Mouse (Mus musculus): Measurements from ENCODE around the gene Tecpr2. TPM values are rescaled to one million over a fixed set of nuclear protein-coding genes. Genes with fewer than 3 reads are reported as not detected.
A peak's percentile ranks its signal among the peaks of the same experiment; 100 is the strongest.

The Tecpr2 gene
- polyA plus RNA-seq, 2 experiments: 1.1 to 2.3 TPM

DNA sequence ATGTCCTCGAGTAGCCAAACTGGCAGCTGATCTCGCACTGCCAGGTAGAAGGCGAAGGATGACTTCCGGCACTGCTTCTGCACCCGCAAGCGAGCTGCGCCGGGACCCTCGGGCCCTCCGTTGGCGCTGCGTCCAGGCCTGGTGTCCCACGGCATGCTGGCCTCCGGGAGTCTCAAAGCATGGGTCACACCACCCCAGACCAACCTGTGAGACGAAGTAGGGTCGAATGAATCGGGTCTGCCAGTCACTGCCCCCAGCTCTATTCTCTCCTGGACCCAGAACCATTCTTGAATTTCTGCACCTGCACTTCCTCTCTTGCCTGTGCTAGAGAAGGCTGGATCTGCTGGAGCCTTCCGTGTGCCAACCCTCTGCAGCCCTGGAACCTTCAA is 88.3 kb downstream of the Tecpr2 start:
- peak overlapping the region; percentile 90 for H3K4me2 ChIP-seq (ENCODE audit: low read depth)
- H3K4me1 ChIP-seq (replicated peaks; ENCODE audit: control insufficient read depth in 2 of 2, insufficient read depth in 2 of 2, low read length in 1 of 2): peaks cover 62% of the 10 kb centered on the region in 2 experiments
- H3K27me3 ChIP-seq (ENCODE audit: control insufficient read depth, insufficient read depth, low read length): no peaks in the 10 kb centered on the region
- ATAC-seq (ENCODE audit: insufficient read depth) (no peak), DNase-seq (ENCODE audit: low read depth in 3 of 3, low spot score in 3 of 3) (no peak)
- H3K4me3 ChIP-seq (ENCODE audit: insufficient read depth in 1 of 2, low read depth in 2 of 2, low read length in 2 of 2): peak overlapping the region; percentile 91 to 96
- peak overlapping the region; percentile 86 for H3K27ac ChIP-seq
- peaks cover 48% of the 10 kb centered on the region for H3K36me3 ChIP-seq (replicated peaks; ENCODE audit: control insufficient read depth, insufficient read depth, low read depth)
- TF ChIP-seq EP300 (IDR thresholded peaks at IDR 0.05; ENCODE audit: low read depth) (no peak), CTCF (IDR thresholded peaks at IDR 0.05; ENCODE audit: low read depth) (no peak)
- WGBS (ENCODE audit: insufficient replicate concordance): 94% methylated on average over 18 of the region's 18 CpGs
- H3K9ac ChIP-seq (replicated peaks): peak overlapping the region; percentile 98
- H3K9me3 ChIP-seq (ENCODE audit: control insufficient read depth, low read length): no peaks in the 10 kb centered on the region

DNA sequence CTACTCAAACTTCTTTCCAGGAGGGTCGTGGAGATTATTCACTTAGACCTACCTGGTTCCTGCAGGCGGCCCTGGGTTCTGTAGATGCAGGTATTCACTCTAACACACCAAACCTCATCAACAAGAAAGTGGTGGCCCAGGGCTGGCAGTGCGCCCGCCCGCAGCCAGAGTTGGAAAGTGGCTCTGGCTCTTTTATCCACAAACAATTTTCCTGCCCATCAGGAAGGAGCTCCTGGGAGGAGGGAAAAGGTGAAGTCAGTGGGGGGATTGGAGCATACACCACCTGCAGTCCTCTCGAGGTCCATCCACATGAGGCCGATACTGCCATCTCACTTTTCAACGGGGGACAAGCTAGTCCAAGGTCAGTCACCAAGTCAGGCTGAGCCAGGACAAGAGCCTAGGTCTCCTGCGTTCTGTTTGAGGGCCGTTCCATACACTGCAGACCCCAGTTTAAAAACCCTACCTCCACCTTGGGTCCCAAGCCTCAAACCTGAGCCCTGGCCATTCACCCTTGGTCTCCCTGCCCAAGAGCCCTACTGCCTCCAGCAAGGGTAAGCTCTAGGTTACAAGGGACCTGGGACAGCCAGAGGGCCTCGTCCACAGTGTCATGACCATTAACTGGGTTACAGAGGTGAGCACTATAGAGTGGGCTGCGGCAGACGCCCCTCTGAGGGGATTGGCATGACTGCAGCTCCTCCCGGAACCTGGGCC is 89.0 kb downstream of the Tecpr2 start:
- ATAC-seq (ENCODE audit: insufficient read depth) (no peak), DNase-seq (ENCODE audit: low read depth in 3 of 3, low spot score in 3 of 3) (no peak)
- H3K4me1 ChIP-seq (replicated peaks; ENCODE audit: control insufficient read depth in 2 of 2, insufficient read depth in 2 of 2, low read length in 1 of 2): peaks cover 54 to 55% of the 10 kb centered on the region in 2 experiments

DNA sequence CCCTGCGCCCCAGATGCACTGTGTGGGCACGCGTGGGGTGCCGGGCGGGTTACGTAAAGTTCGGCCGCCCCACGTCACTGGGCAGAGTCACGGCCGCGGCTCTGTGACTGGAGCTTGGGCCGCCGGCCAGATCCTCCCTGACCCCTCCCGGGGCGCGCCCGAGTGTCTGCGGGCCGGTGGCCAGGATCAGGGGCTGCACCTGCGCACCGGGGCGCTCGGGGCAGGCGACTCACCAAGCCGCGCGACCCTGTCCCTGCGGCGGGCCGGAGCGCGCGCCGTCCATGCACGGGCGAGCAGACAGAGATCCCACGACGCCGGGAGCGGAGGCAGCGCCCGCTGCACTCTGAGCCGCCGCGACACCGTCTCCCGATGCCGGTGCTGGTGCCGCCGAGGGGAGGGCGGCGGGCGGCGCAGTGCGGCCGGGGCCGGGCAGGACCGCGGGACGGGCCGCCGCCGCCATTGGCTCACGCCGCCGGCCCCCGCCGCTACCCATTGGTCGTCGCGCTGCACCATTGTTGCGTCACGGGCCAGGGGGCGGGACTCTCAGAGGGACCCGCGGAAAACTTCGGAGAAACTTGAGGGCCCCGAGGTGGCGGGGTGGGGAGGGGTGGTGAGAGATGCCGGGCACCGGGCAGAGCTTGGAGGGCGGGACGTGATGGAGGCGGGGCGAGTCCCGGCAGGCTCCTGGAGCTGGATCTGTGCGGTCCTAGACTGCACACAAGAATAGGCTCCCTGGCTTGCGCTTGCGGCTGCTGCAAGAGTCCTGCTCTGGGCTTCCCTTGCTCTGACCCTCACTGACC is 89.7 kb downstream of the Tecpr2 start, which contains the start of gene Ankrd9:
Gene Ankrd9, minus strand, starts transcription at position 434 of the 800 bp plus-strand sequence.
- under 1% methylated on average over 70 of the region's 90 CpGs for WGBS (ENCODE audit: insufficient replicate concordance)
- Histone ChIP-seq H3K27ac (peak within 1 kb of the TSS; percentile 88), H3K4me3 (ENCODE audit: insufficient read depth in 1 of 2, low read depth in 2 of 2, low read length in 2 of 2) (peak within 1 kb of the TSS; percentile 91 to 96), H3K9me3 (ENCODE audit: control insufficient read depth, low read length) (no peaks in the 10 kb centered on the region), H3K36me3 (replicated peaks; ENCODE audit: control insufficient read depth, insufficient read depth, low read depth) (peaks cover 34% of the 10 kb centered on the region), H3K4me2 (ENCODE audit: low read depth) (peak within 1 kb of the TSS; percentile 90), H3K9ac (replicated peaks) (peak within 1 kb of the TSS; percentile 98), H3K4me1 (replicated peaks; ENCODE audit: control insufficient read depth in 2 of 2, insufficient read depth in 2 of 2, low read length in 1 of 2) (peaks cover 47 to 48% of the 10 kb centered on the region in 2 experiments), H3K27me3 (ENCODE audit: control insufficient read depth, insufficient read depth, low read length) (no peaks in the 10 kb centered on the region)
- peak; percentile 85 for ATAC-seq (ENCODE audit: insufficient read depth)
- TF ChIP-seq EP300 (IDR thresholded peaks at IDR 0.05; ENCODE audit: low read depth): no peak
- DNase-seq (ENCODE audit: low read depth in 3 of 3, low spot score in 3 of 3): peak; percentile 95 to 97 (median 97)

More for the DNA sequence above, 89.0 kb downstream of the Tecpr2 start:
- peak overlapping the region; percentile 90 for H3K4me2 ChIP-seq (ENCODE audit: low read depth)
- peak overlapping the region; percentile 91 to 96 for H3K4me3 ChIP-seq (ENCODE audit: insufficient read depth in 1 of 2, low read depth in 2 of 2, low read length in 2 of 2)
- peak overlapping the region; percentile 86 for H3K27ac ChIP-seq
- peaks cover 42% of the 10 kb centered on the region for H3K36me3 ChIP-seq (replicated peaks; ENCODE audit: control insufficient read depth, insufficient read depth, low read depth)
- no peaks in the 10 kb centered on the region for H3K9me3 ChIP-seq (ENCODE audit: control insufficient read depth, low read length)
- WGBS (ENCODE audit: insufficient replicate concordance): 37% methylated on average over 14 of the region's 14 CpGs
- no peaks in the 10 kb centered on the region for H3K27me3 ChIP-seq (ENCODE audit: control insufficient read depth, insufficient read depth, low read length)
- TF ChIP-seq EP300 (IDR thresholded peaks at IDR 0.05; ENCODE audit: low read depth): no peak
- TF ChIP-seq CTCF (IDR thresholded peaks at IDR 0.05; ENCODE audit: low read depth): peak; percentile 10; the same call in 1 of the 2 replicates
- H3K9ac ChIP-seq (replicated peaks): peak overlapping the region; percentile 98

DNA sequence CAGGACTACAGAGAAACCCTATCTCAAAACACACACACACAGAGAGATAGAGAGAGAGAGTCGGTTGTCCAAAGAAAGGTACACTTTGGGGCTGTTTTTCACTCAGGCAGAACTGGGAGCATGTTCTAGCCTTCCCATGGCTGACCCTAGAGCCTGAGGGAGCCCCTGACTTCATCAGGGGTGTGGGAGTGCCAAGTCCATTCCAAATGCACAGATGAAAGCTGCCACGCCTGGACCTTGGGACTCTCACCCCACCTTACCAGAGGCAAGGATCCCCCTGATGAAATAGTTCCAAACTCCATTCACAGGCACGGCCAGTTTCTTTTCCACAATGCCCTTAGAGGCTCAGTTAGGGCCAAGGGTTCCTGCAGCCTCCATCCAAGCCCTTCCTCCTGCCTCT is 90.7 kb downstream of the Tecpr2 start:
- no peak for ATAC-seq (ENCODE audit: insufficient read depth)
- WGBS (ENCODE audit: insufficient replicate concordance): 47% methylated on average over 3 of the region's 3 CpGs
- Histone ChIP-seq H3K36me3 (replicated peaks; ENCODE audit: control insufficient read depth, insufficient read depth, low read depth) (peaks cover 30% of the 10 kb centered on the region), H3K4me3 (ENCODE audit: insufficient read depth in 1 of 2, low read depth in 2 of 2, low read length in 2 of 2) (peak overlapping the region; percentile 71 to 96; a peak in 2 of 4 replicates), H3K27ac (peak overlapping the region; percentile 88), H3K9me3 (ENCODE audit: control insufficient read depth, low read length) (no peaks in the 10 kb centered on the region), H3K9ac (replicated peaks) (peak overlapping the region; percentile 78), H3K4me2 (ENCODE audit: low read depth) (peak overlapping the region; percentile 90), H3K4me1 (replicated peaks; ENCODE audit: control insufficient read depth in 2 of 2, insufficient read depth in 2 of 2, low read length in 1 of 2) (peaks cover 39 to 40% of the 10 kb centered on the region in 2 experiments), H3K27me3 (ENCODE audit: control insufficient read depth, insufficient read depth, low read length) (no peaks in the 10 kb centered on the region)
- no peak for DNase-seq (ENCODE audit: low read depth in 3 of 3, low spot score in 3 of 3)
- TF ChIP-seq EP300 (IDR thresholded peaks at IDR 0.05; ENCODE audit: low read depth) (0 out of 2 replicates have a peak, but pooled peaks have one; percentile 19), CTCF (IDR thresholded peaks at IDR 0.05; ENCODE audit: low read depth) (no peak)

DNA sequence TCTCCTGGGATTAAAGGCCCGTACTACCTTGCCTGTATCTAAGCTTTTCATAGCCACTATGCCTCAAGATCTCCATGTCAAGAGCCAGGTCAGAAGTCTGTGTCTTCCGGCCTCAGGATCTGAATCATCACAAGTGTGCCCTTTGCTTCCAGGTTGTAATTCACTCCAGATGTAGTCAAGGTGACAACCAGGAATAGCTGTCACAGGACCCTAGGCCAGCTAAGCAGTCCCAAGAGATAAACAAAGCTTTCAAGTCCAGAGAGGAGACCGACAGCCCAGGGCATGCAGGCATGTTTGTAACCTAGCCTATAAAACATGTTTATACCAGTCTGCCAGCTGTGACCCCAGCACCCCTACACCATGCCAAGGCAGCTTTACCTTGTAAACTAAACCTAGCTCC is 92.7 kb downstream of the Tecpr2 start:
- no peaks in the 10 kb centered on the region for H3K9me3 ChIP-seq (ENCODE audit: control insufficient read depth, low read length)
- no peak overlapping the region for H3K9ac ChIP-seq (replicated peaks)
- no peak overlapping the region for H3K27ac ChIP-seq
- no peak overlapping the region for H3K4me3 ChIP-seq (ENCODE audit: insufficient read depth in 1 of 2, low read depth in 2 of 2, low read length in 2 of 2)
- DNase-seq (ENCODE audit: low read depth in 3 of 3, low spot score in 3 of 3) (no peak), ATAC-seq (ENCODE audit: insufficient read depth) (no peak)
- no peak for TF ChIP-seq CTCF (IDR thresholded peaks at IDR 0.05; ENCODE audit: low read depth)
- no peak for TF ChIP-seq EP300 (IDR thresholded peaks at IDR 0.05; ENCODE audit: low read depth)
- 83% methylated on average over 3 of the region's 3 CpGs for WGBS (ENCODE audit: insufficient replicate concordance)
- no peak overlapping the region for H3K4me2 ChIP-seq (ENCODE audit: low read depth)
- H3K36me3 ChIP-seq (replicated peaks; ENCODE audit: control insufficient read depth, insufficient read depth, low read depth): peaks cover 11% of the 10 kb centered on the region
- no peaks in the 10 kb centered on the region for H3K27me3 ChIP-seq (ENCODE audit: control insufficient read depth, insufficient read depth, low read length)
- H3K4me1 ChIP-seq (replicated peaks; ENCODE audit: control insufficient read depth in 2 of 2, insufficient read depth in 2 of 2, low read length in 1 of 2): peaks cover 20% of the 10 kb centered on the region in 2 experiments
